Mouse (Mus musculus) Patski (cell line): ENCODE data around the gene Smad3. TPM values are rescaled to one million over a fixed set of nuclear protein-coding genes. Genes with fewer than 3 reads are reported as not detected.

Experiments
- ATAC-seq: fragments of 100-300 bp; one replicate; pipeline ENCODE4 v1.8.0; 2021
- CTCF ChIA-PET: fragments of 350-600 bp; sonication (Branson Sonifier 250); formaldehyde crosslinking; loops from one replicate; lab custom pipeline; 2022; ENCODE audit warnings: inconsistent platforms; lab: Charles Lee
- POLR2A ChIA-PET: fragments of 350-600 bp; sonication (Branson Sonifier 250); formaldehyde crosslinking; loops from one replicate; lab custom pipeline; 2022; ENCODE audit warnings: antibody characterized with exemption, inconsistent platforms; lab: Charles Lee
- DNase-seq: peaks from one replicate; pipeline ENCODE4 v3.0.0-alpha.2; 2011; ENCODE audit warnings: low read depth, low spot score
- H3K27me3 ChIP-seq: fragments of 371-371 bp; one replicate; pipeline ENCODE4 v1.5.1; 2021
- CTCF ChIP-seq: fragments of 100-300 bp; IDR thresholded peaks from one replicate; pipeline ENCODE4 v1.5.1; 2021
- in situ Hi-C: fragments of 300-500 bp; cut with MboI; formaldehyde crosslinking; loops from 3 replicates; pipeline ENCODE4 v1.11.1; 2018; ENCODE audit warnings: low pct_unique_long_range_greater_than_20kb, mixed read lengths
- polyA plus RNA-seq: library from polyadenylated mRNA; unstranded; gene quantifications from one replicate; pipeline ENCODE4 v1.2.3, GENCODE M21; 2021

Gene Smad3
- polyA plus RNA-seq, 1 experiment from 2014 or later: 107 TPM

DNA sequence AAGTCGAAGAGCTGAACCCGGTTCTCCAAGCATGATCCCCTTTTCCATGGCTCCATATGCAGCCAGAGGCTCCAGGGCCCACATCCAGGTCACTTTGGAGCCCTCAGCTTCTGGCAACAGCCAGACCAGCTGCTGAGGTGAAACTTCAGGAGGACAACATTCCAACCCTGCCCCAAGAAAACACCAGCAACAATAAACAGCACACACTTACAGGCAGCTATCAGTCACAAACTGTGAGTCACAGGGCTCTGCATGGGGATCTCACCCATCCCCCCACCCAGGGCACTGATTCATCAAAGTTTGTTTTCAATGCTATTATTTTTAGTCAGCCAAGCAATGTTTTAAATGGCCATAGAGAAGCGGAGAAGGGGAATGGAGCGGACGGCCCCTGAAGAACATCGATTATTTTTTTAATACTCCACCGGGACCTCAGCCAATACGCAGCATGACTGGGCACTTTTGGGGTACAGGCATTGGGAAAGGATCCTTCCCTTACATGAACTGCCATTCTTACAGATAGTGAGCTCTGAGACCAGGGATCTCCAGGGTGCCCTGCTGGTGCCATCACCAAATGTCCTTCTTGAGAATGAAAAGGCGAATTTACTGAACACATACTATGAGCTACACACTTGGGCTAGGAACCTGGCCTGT is 10.0 kb downstream of the Smad3 start:
- ChIA-PET POLR2A (interaction anchor here (0.6 to 1.5 kb wide), 4 partner anchors 9 to 820 kb away, joined by 3 to 6 read pairs (median 3); partner anchors contain the start of gene Smad3), CTCF (interaction anchor here (0.8 kb wide), 1 partner anchor 47 kb away, joined by 3 read pairs; no protein-coding TSS in a partner anchor)
- no peak for TF ChIP-seq CTCF
- no peak for ATAC-seq
- DNase-seq: no peak
- no peaks in the 10 kb centered on the region for H3K27me3 ChIP-seq
- in situ Hi-C loops: loop anchor here (5.0 kb wide), 1 partner anchor 80 kb away; no protein-coding TSS in a partner anchor

DNA sequence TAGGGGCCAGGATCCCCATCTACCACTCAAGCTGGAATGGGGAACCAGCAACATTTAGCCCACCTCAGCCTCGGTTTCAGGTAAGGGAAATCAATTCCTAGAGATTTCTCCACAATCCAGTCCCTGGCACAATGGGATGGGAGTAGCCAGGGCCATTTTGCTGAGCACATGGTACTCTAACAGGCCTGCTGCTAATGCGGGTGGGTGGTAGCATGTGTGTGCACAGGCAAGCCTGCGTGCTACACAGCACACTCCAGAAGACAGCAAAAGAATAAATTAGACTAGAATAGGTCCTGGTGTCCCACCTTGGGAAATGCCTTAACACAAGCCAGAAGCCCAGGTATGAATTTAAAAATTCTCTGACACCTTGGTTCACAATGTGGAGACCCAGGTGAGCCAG is 10.8 kb downstream of the Smad3 start:
- in situ Hi-C loops: loop anchor here (5.0 kb wide), 1 partner anchor 80 kb away; no protein-coding TSS in a partner anchor
- ChIA-PET POLR2A (interaction anchor here (0.6 to 1.5 kb wide), 3 partner anchors 10 to 82 kb away, joined by 3 to 6 read pairs (median 3); partner anchors contain the start of gene Smad3), CTCF (no interaction called here)
- TF ChIP-seq CTCF: no peak
- H3K27me3 ChIP-seq: no peaks in the 10 kb centered on the region
- ATAC-seq (no peak), DNase-seq (no peak)

DNA sequence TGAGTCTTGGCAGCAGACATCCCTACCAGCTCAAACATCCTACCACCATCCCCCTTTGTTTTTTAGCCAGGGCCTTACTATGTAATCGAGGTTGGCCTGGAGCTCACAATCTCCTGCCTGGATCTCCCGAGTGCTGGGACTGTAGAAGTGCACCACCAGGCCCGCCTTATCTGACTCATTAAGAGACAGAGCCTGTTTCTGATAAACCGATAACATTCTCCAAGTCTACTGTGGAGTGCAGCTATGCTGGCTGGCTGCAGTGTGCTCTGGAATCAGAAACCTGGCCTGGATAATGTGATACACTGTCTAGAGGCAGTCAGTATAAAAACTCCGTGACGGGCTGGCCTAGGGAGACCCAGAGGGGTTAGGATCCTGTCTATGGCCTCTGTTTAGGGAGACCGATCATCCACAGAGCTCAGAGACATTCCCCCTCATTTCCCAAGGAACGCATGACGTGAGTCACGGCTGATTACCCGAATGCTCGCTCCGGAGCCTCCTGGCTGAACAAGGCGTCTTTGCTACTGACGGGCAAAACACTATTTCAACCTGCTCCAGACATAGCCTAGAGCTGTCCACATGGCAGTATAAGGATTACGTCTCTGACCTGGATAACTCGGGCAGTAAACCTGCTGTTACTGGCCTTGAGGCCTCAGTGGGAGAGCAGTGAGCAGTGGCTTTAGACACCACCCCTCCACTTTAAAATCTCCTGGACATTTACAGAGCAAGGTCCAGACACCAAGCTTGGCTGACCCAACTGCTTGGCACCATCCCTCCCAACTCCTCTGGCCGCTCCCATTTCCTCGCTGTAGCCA is 11.8 kb downstream of the Smad3 start:
- ChIA-PET CTCF (interaction anchor here (0.6 kb wide), 1 partner anchor 91 kb away, joined by 3 read pairs; no protein-coding TSS in a partner anchor), POLR2A (interaction anchor here (0.6 to 1.3 kb wide), 6 partner anchors 9 to 30 kb away, joined by 3 to 6 read pairs (median 3); partner anchors contain the start of gene Smad3)
- in situ Hi-C loops: loop anchor here (5.0 kb wide), 1 partner anchor 79 kb away; no protein-coding TSS in a partner anchor
- no peak for TF ChIP-seq CTCF
- ATAC-seq (peak; percentile 84), DNase-seq (peak; percentile 97)
- H3K27me3 ChIP-seq: no peaks in the 10 kb centered on the region

DNA sequence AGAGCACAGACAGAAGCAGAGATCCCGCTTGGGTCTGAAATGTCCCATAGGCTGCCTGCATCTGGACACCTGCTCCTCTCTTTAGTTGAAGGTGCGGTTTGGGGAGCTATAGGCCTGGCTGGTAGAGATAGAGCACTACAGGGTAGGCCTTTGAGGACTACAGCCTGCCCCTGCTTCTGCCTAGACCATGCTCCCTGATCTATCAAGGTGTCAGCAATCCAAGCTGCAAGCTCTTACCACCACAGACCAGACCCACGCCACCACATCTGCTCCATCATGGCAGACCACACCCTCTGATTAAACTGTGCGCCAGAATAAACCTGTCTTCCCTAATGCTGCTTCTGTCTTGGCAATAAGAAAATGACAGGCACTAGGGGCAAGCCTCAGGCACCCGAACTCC is 13.2 kb downstream of the Smad3 start:
- no peak for TF ChIP-seq CTCF
- in situ Hi-C loops: no loop called here
- DNase-seq: no peak
- ChIA-PET POLR2A (interaction anchor here (0.6 kb wide), 1 partner anchor 15 kb away, joined by 3 read pairs; no protein-coding TSS in a partner anchor), CTCF (no interaction called here)
- no peak for ATAC-seq
- no peaks in the 10 kb centered on the region for H3K27me3 ChIP-seq

DNA sequence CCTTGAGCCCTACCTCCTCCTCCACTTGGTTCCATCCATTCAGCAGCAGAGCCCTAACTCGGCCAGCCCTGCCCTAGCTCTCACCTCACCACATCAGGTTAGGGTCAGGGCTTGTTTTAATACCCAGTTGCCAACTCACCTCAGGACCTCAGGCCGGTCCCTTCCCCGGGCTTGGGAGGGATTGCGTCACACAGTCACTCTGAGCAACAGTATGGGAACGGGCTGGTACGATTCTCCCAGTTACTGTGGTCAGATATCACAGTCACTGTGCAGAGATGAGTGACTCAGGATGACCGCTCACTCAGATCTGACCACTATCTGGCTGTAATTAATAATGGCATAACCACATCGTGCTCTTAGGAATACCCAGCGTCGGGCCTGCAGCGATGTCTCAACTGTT is 14.0 kb downstream of the Smad3 start:
- in situ Hi-C loops: no loop called here
- no peak for DNase-seq
- no peaks in the 10 kb centered on the region for H3K27me3 ChIP-seq
- peak; percentile 17 for ATAC-seq
- CTCF ChIA-PET: interaction anchor here (1.7 kb wide), 1 partner anchor 42 kb away, joined by 4 read pairs; no protein-coding TSS in a partner anchor
- TF ChIP-seq CTCF: no peak
- POLR2A ChIA-PET: no interaction called here

DNA sequence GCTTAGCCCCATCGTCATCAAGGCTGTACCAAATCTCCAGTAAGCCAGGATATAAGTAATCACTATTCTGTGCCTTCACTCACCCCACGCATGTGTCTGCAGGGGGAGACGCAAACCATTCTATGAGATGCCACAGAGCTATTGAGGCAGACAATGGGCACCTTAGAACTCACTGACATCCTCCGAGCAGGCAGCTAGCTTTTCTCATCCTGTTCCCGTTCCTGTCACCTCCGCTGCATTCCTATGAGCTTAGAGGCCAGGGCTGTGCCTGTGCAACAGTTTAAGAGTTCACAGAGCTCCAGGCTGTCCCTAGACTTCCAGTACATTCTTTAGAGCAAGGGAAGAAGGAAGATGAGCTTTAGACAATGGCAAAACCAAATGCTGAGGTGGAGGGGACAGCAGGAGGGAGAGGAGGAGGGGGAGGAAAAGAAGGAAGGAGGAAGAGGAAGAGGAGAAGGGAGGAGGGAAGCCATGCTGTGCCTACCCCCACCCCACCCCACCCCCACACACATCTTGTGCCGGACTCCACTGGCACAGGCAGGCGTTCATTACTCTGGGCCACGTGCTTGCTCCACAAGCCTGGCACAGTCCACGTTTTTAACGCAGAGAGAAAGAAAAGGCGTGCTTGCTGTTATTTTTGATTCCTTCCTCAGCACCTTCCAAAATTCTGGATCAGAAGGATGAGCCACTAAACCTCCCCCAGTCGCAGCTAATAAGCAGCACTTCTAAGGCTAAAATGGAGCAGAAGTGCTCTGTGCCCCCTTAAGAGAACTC is 14.7 kb downstream of the Smad3 start:
- POLR2A ChIA-PET: interaction anchor here (0.6 to 1.3 kb wide), 2 partner anchors 9 to 13 kb away, joined by 4 read pairs; no protein-coding TSS in a partner anchor
- in situ Hi-C loops: no loop called here
- CTCF ChIA-PET: interaction anchor here (1.7 kb wide), 1 partner anchor 41 kb away, joined by 4 read pairs; no protein-coding TSS in a partner anchor
- no peak for TF ChIP-seq CTCF
- no peaks in the 10 kb centered on the region for H3K27me3 ChIP-seq
- ATAC-seq (no peak), DNase-seq (no peak)

DNA sequence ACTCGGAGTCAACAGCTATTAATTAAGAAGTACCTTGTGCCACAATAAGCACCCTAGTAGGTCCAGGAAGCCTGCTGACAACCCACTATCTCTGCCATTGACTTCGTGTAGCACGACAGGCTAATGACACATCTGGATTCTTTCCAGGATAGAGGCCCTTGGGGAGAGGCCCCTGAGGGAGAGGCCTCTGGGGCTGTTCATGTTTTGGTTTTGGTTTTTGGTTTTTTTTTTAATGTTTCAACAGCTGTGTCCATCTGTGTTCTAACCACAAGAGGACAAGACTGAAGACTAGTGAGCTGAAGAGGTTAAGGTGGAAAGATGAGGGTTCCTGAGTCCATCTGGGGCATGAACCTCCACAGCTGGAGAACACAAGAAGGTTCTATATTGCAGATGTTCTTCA is 15.5 kb downstream of the Smad3 start:
- ChIA-PET CTCF (interaction anchor here (1.7 kb wide), 1 partner anchor 40 kb away, joined by 4 read pairs; no protein-coding TSS in a partner anchor), POLR2A (interaction anchor here (0.6 to 1.3 kb wide), 4 partner anchors 8 to 40 kb away, joined by 3 to 5 read pairs (median 4); no protein-coding TSS in a partner anchor)
- in situ Hi-C loops: no loop called here
- no peaks in the 10 kb centered on the region for H3K27me3 ChIP-seq
- ATAC-seq (no peak), DNase-seq (no peak)
- TF ChIP-seq CTCF: no peak

DNA sequence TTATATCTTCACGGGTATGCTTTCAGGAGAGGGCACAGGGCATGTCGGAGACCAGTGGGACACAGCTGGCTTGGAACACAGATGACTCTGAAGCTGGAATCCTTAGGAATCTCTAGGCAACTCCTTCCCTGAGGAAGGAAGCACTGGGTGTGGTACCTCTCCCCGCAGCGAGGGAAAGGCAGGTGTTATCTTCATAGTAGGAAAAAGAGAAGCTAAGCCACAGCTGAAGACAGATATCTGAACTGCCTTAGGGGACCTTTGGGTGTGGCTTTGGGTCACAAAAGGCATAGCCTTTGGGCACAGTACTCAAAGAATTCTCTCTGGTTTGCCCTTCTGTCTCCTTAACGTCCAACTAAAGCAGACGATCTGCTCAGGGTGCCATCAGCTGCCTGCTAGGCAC is 16.0 kb downstream of the Smad3 start:
- ChIA-PET CTCF (interaction anchor here (1.7 kb wide), 1 partner anchor 40 kb away, joined by 4 read pairs; no protein-coding TSS in a partner anchor), POLR2A (interaction anchor here (0.7 to 1.3 kb wide), 4 partner anchors 9 to 66 kb away, joined by 3 to 5 read pairs (median 4); no protein-coding TSS in a partner anchor)
- TF ChIP-seq CTCF: no peak
- in situ Hi-C loops: no loop called here
- H3K27me3 ChIP-seq: no peaks in the 10 kb centered on the region
- ATAC-seq: no peak
- DNase-seq: no peak

DNA sequence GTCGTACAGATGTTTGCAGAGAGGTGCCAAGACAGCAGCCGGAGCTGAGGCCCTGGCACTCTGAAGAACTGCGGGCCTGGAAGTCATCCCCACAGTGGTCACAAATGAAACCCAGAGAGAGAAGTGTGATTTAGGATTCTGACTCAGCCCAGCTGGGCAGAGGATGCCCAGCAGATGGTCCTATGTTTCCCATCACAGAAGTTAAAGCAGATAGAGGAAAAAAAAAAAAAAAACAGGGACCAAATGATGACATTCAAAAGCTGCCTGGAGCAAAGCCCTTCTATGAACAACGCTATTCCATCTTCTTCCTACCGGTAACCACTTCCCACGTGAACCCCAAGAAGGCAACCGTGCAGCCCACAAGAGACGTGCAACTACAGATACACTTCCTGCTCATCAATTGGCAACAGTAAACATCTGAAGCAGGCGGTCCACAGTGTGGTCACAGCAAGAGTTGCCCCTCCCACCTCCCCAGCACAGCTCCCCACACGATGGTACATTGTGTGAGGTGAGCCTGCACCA is 17.4 kb downstream of the Smad3 start:
- no peaks in the 10 kb centered on the region for H3K27me3 ChIP-seq
- in situ Hi-C loops: no loop called here
- no peak for TF ChIP-seq CTCF
- ChIA-PET POLR2A (interaction anchor here (0.7 kb wide), 1 partner anchor 172 kb away, joined by 7 read pairs; no protein-coding TSS in a partner anchor), CTCF (interaction anchor here (0.8 kb wide), 1 partner anchor 31 kb away, joined by 3 read pairs; no protein-coding TSS in a partner anchor)
- DNase-seq (no peak), ATAC-seq (no peak)
